Comparison of ENCODE assay signal across 8 mouse cellular contexts in the genomic region with DNA sequence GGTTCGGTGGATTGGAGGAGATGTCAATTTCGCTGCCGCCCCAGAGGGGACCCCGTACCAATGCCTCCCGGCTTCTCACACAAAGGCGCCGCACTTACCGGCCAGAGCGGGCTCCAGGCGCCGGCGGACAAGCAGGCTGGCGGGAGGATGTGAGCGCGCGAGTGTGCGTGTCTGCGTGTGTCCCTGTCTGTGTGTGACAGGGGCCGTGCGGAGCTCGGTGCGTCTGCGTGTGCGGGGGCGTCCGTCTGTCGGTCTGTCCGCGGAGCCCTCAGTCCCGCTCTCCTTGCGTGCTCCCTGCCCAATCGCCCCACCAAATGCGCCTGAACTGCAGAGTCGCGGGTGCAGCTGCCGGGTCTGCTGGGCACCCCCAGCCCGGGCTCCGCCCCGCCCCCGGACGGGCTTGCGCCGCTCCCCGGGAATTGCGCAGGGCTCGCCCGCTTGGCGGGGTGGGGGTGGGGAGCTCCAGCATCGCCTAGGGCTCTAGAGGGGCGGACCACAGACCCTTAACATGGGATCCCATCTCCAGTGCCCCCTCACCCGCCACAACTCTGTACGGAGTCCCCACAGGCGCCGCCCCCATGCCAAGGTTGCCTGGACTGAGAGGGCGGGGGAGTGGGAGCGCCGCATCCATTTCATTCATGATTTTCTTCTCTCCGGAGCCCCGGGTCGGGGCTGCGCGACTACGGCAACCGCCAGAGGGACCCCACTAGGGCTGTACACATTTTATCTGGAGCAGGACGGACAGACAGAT. TPM values are rescaled to one million over a fixed set of nuclear protein-coding genes. Genes with fewer than 3 reads are reported as not detected.
A peak's percentile ranks its signal among the peaks of the same experiment; 100 is the strongest.
DNase-seq lines count a peak whose midpoint lies in the region; ATAC-seq and TF ChIP-seq lines count a peak whose summit lies in the region.

No protein-coding gene starts in this region.

- H3K4me3 ChIP-seq in gastrocnemius, adult 2 months, result peak overlapping the region; percentile 50
- H3K4me3 ChIP-seq in embryonic facial prominence, embryonic 13.5 days, result peak overlapping the region; percentile 64
- peak overlapping the region; percentile 79 for H3K4me3 ChIP-seq in hindbrain, embryonic 13.5 days

- ATAC-seq in embryonic facial prominence, embryonic 13.5 days (ENCODE audit: insufficient number of reproducible peaks, insufficient read depth, low FRiP score, low TSS enrichment, low read depth), result peak; percentile 67
- peak; percentile 91 for ATAC-seq in hindbrain, embryonic 13.5 days (ENCODE audit: low FRiP score)

- no peaks in the 10 kb centered on the region for H3K36me3 ChIP-seq in embryonic facial prominence, embryonic 13.5 days
- H3K36me3 ChIP-seq in hindbrain, embryonic 13.5 days, result no peaks in the 10 kb centered on the region

- TF ChIP-seq CTCF in gastrocnemius, adult 2 months (IDR thresholded peaks at IDR 0.05), result no peak

- no peaks in the 10 kb centered on the region for H3K9me3 ChIP-seq in embryonic facial prominence, embryonic 13.5 days
- H3K9me3 ChIP-seq in hindbrain, embryonic 13.5 days, result no peaks in the 10 kb centered on the region

- no peak for DNase-seq in gastrocnemius, adult 2 months
- DNase-seq in gastrocnemius, adult 8-10 months (ENCODE audit: low spot score in 2 of 2), result no peak
- peak; percentile 39 for DNase-seq in adrenal gland, postnatal 14 days
- DNase-seq in left cerebral cortex, postnatal 36 days (ENCODE audit: low spot score in 2 of 2), result peak; percentile 79 to 85
- DNase-seq in neural tube, embryonic 10.5 days (ENCODE audit: extremely low spot score, low spot score), result peak; percentile 72
- DNase-seq in urinary bladder, postnatal 36 days (ENCODE audit: low spot score in 2 of 2), result no peak

- WGBS in embryonic facial prominence, embryonic 13.5 days, result under 1% methylated on average over 64 of the region's 65 CpGs
- under 1% methylated on average over 62 of the region's 65 CpGs for WGBS in hindbrain, embryonic 13.5 days

- H3K27me3 ChIP-seq in embryonic facial prominence, embryonic 13.5 days, result peaks cover 73% of the 10 kb centered on the region
- H3K27me3 ChIP-seq in hindbrain, embryonic 13.5 days, result peaks cover 10% of the 10 kb centered on the region; the same call in 1 of the 2 replicates

- intact Hi-C loops in gastrocnemius, adult 2 months (cut with DNase I), result no loop called here
- intact Hi-C loops in left cerebral cortex, postnatal 36 days (cut with DNase I), result loop anchor here (1.0 to 5.0 kb wide), 3 partner anchors 35 to 107 kb away; no protein-coding TSS in a partner anchor

- H3K27ac ChIP-seq in gastrocnemius, adult 2 months, result no peak overlapping the region
- no peak overlapping the region for H3K27ac ChIP-seq in embryonic facial prominence, embryonic 13.5 days
- peak overlapping the region; percentile 95 for H3K27ac ChIP-seq in hindbrain, embryonic 13.5 days

- H3K4me1 ChIP-seq in embryonic facial prominence, embryonic 13.5 days, result peaks cover 13% of the 10 kb centered on the region
- peaks cover 28% of the 10 kb centered on the region for H3K4me1 ChIP-seq in hindbrain, embryonic 13.5 days (replicated peaks)

- peak overlapping the region; percentile 71 for H3K9ac ChIP-seq in embryonic facial prominence, embryonic 13.5 days
- peak overlapping the region; percentile 91 for H3K9ac ChIP-seq in hindbrain, embryonic 13.5 days

- H3K4me2 ChIP-seq in embryonic facial prominence, embryonic 13.5 days, result peak overlapping the region; percentile 100
- peak overlapping the region; percentile 76 for H3K4me2 ChIP-seq in hindbrain, embryonic 13.5 days

RNA-seq across cellular contexts. Expression of a gene that starts 1.1 kb away (rescaled TPM):
- not detected for total RNA-seq in gastrocnemius, adult 2 months (2021)
- total RNA-seq in gastrocnemius, adult 8-10 months (2022), result not detected
- 0.90 and 1.4 TPM in 2 replicates for total RNA-seq in adrenal gland, postnatal 14 days (2021)
- polyA plus RNA-seq in embryonic facial prominence, embryonic 13.5 days (2015; fragmentation: Nextera tagmentation; extraction: Ambion mirVana), result 0.61 and 1.5 TPM in 2 replicates
- polyA plus RNA-seq in hindbrain, embryonic 13.5 days (2015; fragmentation: Nextera tagmentation; extraction: Ambion mirVana), result 112 and 120 TPM in 2 replicates
- 100 to 1,000 TPM; 149 to 184 TPM for total RNA-seq in left cerebral cortex, postnatal 36 days (2021)

Comparison
In these comparisons a context has a peak if more than half of its experiments do, and no peak if none do; other contexts are left out.
1. DNase-seq: peak in adrenal gland, postnatal 14 days (single experiment), left cerebral cortex, postnatal 36 days (2 of 2) and neural tube, embryonic 10.5 days (single experiment); none in gastrocnemius, adult 2 months (single experiment), gastrocnemius, adult 8-10 months (0 of 2) and urinary bladder, postnatal 36 days (0 of 2).
2. RNA of a gene that starts 1.1 kb away (total RNA-seq): 149 to 184 TPM in left cerebral cortex, postnatal 36 days; 0.90 to 1.4 TPM in adrenal gland, postnatal 14 days, not detected in gastrocnemius, adult 2 months and not detected in gastrocnemius, adult 8-10 months; every median in the first group is over 10 times any median in the second.
3. Peak in every context shown above with its lines, with median percentiles within 50 percentile points of each other: H3K4me3 ChIP-seq.